Mouse (Mus musculus) neutrophil, adult 5-6 weeks (primary cell): ENCODE measurements around the gene Ttbk1. TPM values are rescaled to one million over a fixed set of nuclear protein-coding genes. Genes with fewer than 3 reads are reported as not detected.

ENCODE experiments used
- ATAC-seq: fragments of 151-379, 151-347 bp; 2 replicates; pipeline ENCODE4 v1.8.0; 2017; ENCODE audit warnings: mild to moderate bottlenecking, moderate TSS enrichment; ENCODE audit not compliant: insufficient number of reproducible peaks, poor library complexity, low FRiP score, severe bottlenecking; ENCODE audit errors: extremely low read depth
- total RNA-seq: library from RNA; stranded (forward); fragments of 200-1000 nt; gene quantifications from 2 replicates; pipeline ENCODE4 v1.2.3, GENCODE M21; 2017

Gene Ttbk1
- total RNA-seq, 1 experiment from 2014 or later, result 2.2 TPM

DNA sequence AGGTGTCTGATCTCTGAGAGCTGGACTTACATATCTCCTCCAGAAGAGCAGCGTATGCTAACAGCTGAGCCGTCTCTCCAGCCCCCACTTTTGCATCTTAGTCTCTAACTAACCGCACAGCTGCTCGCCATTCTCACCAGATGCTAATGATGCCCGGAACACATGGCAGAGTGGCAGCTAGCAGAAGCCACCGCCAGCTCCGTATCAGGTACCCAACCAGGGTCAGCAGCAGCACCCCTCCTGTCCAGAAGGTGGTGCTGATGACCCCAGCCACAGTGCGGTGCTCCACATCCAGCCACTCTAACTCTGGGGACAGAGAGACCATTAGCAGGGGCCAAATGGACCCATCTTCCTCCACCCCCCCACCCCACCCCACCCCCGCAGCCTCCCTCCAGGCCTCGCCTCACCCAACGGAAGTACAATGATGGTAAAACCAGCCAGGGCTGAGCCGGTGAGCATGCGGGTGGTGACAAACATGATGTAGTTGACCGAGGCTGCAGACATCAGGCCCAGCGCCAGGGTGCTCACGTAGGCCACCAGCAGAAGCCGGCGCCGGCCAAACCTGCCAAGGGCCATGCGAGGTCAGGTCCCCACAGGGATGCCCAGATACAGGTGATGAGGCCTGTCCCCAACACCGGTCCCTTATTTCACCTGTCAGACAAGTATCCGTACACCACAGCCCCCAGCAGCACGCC lies 50.7 kb downstream of the Ttbk1 start:
- ATAC-seq, result peak; percentile 16; the same call in 1 of the 2 replicates

DNA sequence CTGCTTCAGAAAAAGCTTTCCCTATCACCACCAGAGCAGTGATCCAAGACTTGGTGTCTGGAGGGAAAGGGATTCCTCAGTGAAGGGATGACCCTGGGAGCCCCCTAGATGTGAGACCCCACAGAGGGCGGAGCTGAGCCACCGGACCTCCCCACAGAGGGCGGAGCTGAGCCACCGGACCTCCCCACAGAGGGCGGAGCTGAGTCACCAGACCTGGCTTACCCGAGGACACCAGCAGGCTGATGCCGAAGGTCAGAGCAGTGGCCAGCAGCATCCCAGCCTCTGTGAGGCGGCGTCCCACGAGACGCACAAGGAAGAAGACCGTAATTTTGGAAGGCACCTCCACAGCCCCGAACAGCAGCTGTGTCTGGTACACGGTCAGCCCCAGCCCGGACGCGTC lies 53.8 kb downstream of the Ttbk1 start:
- no peak for ATAC-seq

DNA sequence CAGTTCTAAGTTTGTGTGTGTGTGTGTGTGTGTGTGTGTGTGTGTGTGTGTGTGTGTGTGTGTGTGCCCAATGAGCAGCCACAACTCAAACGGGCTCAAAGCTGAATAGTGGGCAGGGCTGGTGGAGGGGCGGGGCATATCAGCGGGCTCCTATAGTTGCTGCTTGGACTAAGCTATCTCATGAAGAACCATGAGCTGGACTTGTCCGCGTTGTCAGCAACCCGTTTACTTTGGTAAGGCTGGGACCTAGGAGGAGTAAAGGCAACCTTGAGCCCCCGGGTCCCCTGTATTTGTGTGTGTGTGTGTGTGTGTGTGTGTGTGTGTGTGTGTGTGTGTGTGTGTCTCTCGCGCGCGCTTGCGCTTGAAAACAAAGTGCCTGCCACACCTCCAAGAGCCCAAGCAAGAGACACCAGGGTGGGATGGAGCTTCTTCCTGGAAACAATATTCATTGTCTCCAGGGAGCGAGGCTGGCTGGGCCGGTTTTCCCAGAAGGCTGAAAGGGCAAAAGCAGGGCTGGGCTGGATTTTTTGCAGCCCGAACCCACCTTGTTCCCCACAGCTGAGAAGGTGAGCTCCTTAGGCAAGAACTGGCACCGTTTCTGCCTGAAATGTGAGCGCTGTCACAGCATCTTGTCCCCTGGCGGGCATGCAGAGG lies 58.6 kb downstream of the Ttbk1 start, which contains the start of gene Crip3:
Gene Crip3, plus strand, starts transcription at position 166 of the 654 bp plus-strand sequence.
- no peak for ATAC-seq

DNA sequence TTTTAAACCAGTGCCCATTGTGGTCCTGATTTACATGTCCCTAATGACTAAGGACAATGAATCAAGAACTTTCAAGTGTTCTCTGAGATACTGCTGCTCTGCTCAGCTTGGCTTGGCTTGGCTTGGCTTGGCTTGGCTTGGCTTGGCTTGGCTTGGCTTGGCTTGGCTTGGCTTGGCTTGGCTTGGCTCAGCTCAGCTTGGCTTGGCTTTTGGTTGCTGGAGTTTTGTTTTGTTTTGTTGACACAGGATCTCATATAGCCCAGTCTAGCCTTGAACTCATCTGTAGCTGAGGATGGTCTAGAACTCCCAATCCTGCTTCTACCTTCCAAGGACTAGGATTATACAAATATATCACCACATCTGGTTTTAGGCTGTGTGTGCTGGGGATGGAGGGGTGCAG lies 61.0 kb downstream of the Ttbk1 start:
- no peak for ATAC-seq

DNA sequence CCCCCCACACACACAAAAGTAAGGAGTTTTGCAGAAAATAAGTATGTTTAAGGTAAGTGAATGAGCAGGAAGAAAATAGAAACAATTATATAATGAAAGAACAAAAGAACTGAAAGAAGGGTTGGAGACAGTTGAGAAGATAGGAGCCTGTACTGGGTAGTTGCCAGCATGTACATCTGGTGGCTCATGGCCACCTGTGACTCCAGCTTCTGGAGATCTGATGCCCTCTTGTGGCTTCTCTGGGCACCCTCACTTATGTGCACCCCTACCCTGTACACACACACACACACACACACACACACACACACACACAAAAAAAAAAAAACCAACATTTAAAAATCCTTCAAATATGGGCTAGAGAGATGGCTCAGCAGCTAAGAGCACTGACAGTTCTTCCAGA lies 67.8 kb downstream of the Ttbk1 start:
- ATAC-seq, result no peak

DNA sequence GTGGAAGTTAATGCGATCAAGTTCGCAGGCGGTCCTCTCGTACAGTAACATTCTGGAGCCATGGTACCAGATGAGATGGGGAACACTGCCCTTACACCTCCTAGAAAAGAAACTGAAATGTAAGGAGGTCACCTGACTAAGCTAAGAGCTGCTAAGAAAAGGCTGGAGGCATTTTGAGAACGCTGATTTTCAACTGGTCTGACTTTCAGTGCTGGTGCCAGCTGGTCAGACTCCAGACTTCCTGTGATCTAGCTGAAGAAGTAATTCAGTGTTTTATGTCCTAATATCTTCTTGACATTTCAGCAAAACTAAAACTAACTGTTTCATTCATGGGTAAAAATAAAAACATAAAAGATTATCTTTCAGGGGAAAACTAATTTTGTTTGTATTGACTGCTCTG lies 68.8 kb downstream of the Ttbk1 start:
- no peak for ATAC-seq

DNA sequence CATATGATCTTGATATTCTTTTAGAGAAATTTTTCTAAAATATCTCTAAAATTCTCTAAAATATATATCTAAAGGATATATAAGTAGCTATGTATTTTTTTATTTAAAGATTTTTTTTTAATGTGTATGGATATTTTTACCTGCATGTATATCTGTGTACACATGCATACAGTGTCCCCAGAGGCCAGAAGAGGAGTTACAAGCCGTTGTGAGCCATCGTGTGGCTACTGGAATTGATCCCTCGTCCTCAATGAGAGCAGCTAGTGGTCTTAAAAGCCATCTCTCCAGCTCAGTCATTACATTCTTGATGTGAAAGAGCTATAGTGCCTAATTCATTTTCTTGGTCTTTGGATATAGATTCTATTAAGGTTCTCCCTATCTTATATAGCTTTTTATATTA lies 79.0 kb downstream of the Ttbk1 start:
- no peak for ATAC-seq

DNA sequence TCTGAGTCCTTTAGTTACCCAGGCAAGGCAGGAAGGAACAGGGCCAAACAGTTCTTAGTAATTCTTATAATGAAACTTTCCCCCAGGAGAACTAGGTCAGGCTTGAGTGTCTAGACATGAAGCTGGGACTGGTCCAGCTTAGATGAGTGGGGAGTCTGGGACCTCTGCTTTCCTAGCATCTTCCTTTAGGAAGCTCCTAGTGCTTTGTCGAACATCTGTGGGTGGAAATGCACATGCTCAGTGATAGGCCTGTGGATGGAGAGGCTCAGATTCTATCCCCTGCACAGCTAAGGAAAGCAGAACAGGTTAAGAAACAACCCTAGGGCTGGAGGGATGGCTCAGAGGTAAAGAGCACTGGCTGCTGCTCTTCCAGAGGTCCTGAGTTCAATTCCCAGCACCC lies 92.8 kb downstream of the Ttbk1 start:
- no peak for ATAC-seq

DNA sequence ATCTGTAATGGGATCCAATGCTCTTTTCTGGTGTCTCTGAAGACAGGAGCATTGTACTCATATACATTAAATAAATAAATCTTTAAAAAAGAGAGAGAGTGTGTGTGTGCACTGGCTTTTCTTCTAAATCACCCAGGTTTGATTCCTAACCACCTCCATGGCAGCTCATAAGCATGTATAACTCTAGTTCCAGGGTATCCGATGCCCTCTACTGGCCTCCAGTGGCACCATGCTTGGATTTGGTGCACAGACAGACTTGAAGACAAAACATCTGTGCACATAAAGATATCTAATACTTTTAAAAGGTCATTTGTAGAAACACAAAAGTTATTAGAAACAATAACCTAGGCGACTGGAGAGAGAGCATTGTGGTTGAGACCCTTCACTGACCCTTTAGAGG lies 94.5 kb downstream of the Ttbk1 start:
- peak; percentile 61; the same call in 1 of the 2 replicates for ATAC-seq

Other genes with a start within 250 kb of the Ttbk1 start
- 23.3 and 25.4 TPM in 2 replicates for gene Polr1c, start 239.6 kb downstream of the Ttbk1 start, total RNA-seq
- gene Yipf3, start 239.6 kb downstream of the Ttbk1 start, total RNA-seq, result 59.1 and 61.4 TPM in 2 replicates
- 0.74 and 1.3 TPM in 2 replicates for gene Lrrc73, start 234.1 kb downstream of the Ttbk1 start, total RNA-seq
- 17.2 and 17.8 TPM in 2 replicates for gene Tjap1, start 204.6 kb downstream of the Ttbk1 start, total RNA-seq
- not detected in 2 replicates for gene Dlk2, start 190.3 kb downstream of the Ttbk1 start, total RNA-seq
- gene Abcc10, start 159.3 kb downstream of the Ttbk1 start, total RNA-seq, result 3.1 and 3.4 TPM in 2 replicates
- gene Zfp318, start 103.9 kb downstream of the Ttbk1 start, total RNA-seq, result 216 and 260 TPM in 2 replicates
- 2.3 and 4.3 TPM in 2 replicates for gene Crip3, start 58.7 kb downstream of the Ttbk1 start, total RNA-seq
- not detected in 2 replicates for gene Slc22a7, start 49.2 kb downstream of the Ttbk1 start, total RNA-seq
- gene Dnph1, start 9.0 kb upstream of the Ttbk1 start, total RNA-seq, result not detected in 2 replicates
- 5.5 and 7.9 TPM in 2 replicates for gene Cul9, start 58.7 kb upstream of the Ttbk1 start, total RNA-seq
- gene Srf, start 68.5 kb upstream of the Ttbk1 start, total RNA-seq, result 30.5 and 37.6 TPM in 2 replicates
- not detected in 2 replicates for gene Ptk7, start 141.8 kb upstream of the Ttbk1 start, total RNA-seq
- gene Klc4, start 158.3 kb upstream of the Ttbk1 start, total RNA-seq, result 30.7 and 31.0 TPM in 2 replicates
- gene Mrpl2, start 158.6 kb upstream of the Ttbk1 start, total RNA-seq, result 27.3 and 37.8 TPM in 2 replicates
- gene Cul7, start 162.7 kb upstream of the Ttbk1 start, total RNA-seq, result 5.2 and 7.9 TPM in 2 replicates
- gene Rrp36, start 186.7 kb upstream of the Ttbk1 start, total RNA-seq, result 33.6 and 34.3 TPM in 2 replicates
- 62.5 and 68.0 TPM in 2 replicates for gene Mea1, start 191.1 kb upstream of the Ttbk1 start, total RNA-seq
- gene Klhdc3, start 193.2 kb upstream of the Ttbk1 start, total RNA-seq, result 26.7 and 26.9 TPM in 2 replicates
- gene Ppp2r5d, start 217.4 kb upstream of the Ttbk1 start, total RNA-seq, result 28.6 and 32.7 TPM in 2 replicates
- gene Pex6, start 223.8 kb upstream of the Ttbk1 start, total RNA-seq, result 16.5 and 17.7 TPM in 2 replicates
- gene Gnmt, start 241.5 kb upstream of the Ttbk1 start, total RNA-seq, result 1.3 and 1.5 TPM in 2 replicates